Mouse (Mus musculus): ENCODE measurements around the gene Kcnma1.

DNA sequence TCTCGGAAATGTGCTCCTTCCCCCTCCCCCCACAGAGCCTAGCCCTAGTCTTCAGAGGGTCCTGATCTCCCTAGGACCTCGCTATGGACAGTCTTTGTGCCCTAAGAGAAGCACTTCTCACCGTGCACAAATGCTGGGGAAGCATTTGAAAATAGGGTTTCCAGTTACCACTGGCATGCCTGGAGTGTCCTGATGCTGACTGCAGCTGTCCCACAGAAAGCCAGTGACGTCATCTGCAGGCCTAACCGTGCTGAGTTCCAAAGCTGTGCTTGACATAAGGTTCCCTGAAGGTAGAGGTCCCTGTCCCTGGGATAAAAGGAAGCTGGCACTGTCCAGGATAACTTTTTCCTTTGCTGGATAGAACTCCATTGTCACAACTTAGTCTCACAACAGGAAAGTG is 71.1 kb downstream of the Kcnma1 start:
- no peak for TF ChIP-seq MAX (IDR thresholded peaks at IDR 0.05; ENCODE audit: low read length)
- no peak for TF ChIP-seq TBP (IDR thresholded peaks at IDR 0.05; ENCODE audit: low read depth, low read length)
- TF ChIP-seq RAD21 (IDR thresholded peaks at IDR 0.05; ENCODE audit: low read depth, low read length), result no peak
- TF ChIP-seq ZKSCAN1 (IDR thresholded peaks at IDR 0.05; ENCODE audit: low read depth, low read length), result no peak
- no peak for TF ChIP-seq HCFC1 (IDR thresholded peaks at IDR 0.05; ENCODE audit: low read depth, low read length)
- no peak for TF ChIP-seq UBTF (IDR thresholded peaks at IDR 0.05; ENCODE audit: borderline replicate concordance, insufficient read depth, low read depth, low read length)
- no peak for TF ChIP-seq POLR2A (IDR thresholded peaks at IDR 0.05; ENCODE audit: control insufficient read depth in 1 of 2, insufficient read depth in 1 of 2, low read depth in 1 of 2, low read length in 2 of 2, poor library complexity in 1 of 2)
- TF ChIP-seq MAZ (IDR thresholded peaks at IDR 0.05; ENCODE audit: low read depth, low read length), result no peak
- no peak for TF ChIP-seq CTCF (IDR thresholded peaks at IDR 0.05 in 2 of 3, conservative IDR thresholded peaks at IDR 0.05 in 1 of 3; ENCODE audit: control insufficient read depth in 1 of 3, insufficient read depth in 1 of 3, low read depth in 2 of 3, low read length in 3 of 3, poor library complexity in 1 of 3, severe bottlenecking in 1 of 3)
- no peak for TF ChIP-seq EP300 (IDR thresholded peaks at IDR 0.05; ENCODE audit: low read depth in 1 of 2, low read length in 2 of 2)

All from MEL (cell line).